Mouse (Mus musculus) ES-E14 (cell line): ENCODE data around the gene Diaph3.

Experiments used
- CHD2 ChIP-seq: IDR thresholded peaks from 2 replicates; pipeline ENCODE4 v1.6.1; 2014; ENCODE audit warnings: mild to moderate bottlenecking, low read depth, low read length, inconsistent platforms
- MAFK ChIP-seq: IDR thresholded peaks from 2 replicates; pipeline ENCODE4 v1.6.1; 2014; ENCODE audit warnings: mild to moderate bottlenecking, low read depth, low read length, inconsistent platforms; ENCODE audit not compliant: insufficient read depth
- ZNF384 ChIP-seq: IDR thresholded peaks from 2 replicates; pipeline ENCODE4 v1.6.1; 2012; ENCODE audit warnings: low read depth, low read length, inconsistent platforms

- TF ChIP-seq MAFK (no peak), CHD2 (no peak), ZNF384 (no peak)
Measured at GRCm38 (mm10) chr14:86869536-86869935, 271.5 kb downstream of the Diaph3 start.
